Mouse (Mus musculus) stomach, embryonic 16.5 days (tissue): Measurements from ENCODE around the gene Lpcat2. TPM values are rescaled to one million over a fixed set of nuclear protein-coding genes. Genes with fewer than 3 reads are reported as not detected.

ENCODE experiments used
- ATAC-seq: fragments of 200-750 bp; cut with Nextera tagmentation; 2 replicates; pipeline ENCODE4 v1.8.0; 2017; ENCODE audit warnings: moderate number of reproducible peaks, moderate TSS enrichment; ENCODE audit not compliant: insufficient read depth, low FRiP score
- H3K27ac ChIP-seq: fragments of 300-500 bp; sonication (generic); 2 replicates; pipeline ENCODE4 v1.5.1; 2014; ENCODE audit warnings: low read length
- H3K27me3 ChIP-seq: fragments of 300-500 bp; sonication (generic); 2 replicates; pipeline ENCODE4 v1.6.1; 2014; ENCODE audit warnings: low read length, control low read depth, mixed read lengths; ENCODE audit not compliant: control insufficient read depth, insufficient read depth
- H3K36me3 ChIP-seq: fragments of 300-500 bp; sonication (generic); 2 replicates; pipeline ENCODE4 v1.6.1; 2014; ENCODE audit warnings: low read length; ENCODE audit not compliant: control insufficient read depth, insufficient read depth
- H3K4me1 ChIP-seq: fragments of 300-500 bp; sonication (generic); 2 replicates; pipeline ENCODE4 v1.6.1; 2014; ENCODE audit warnings: low read length, control low read depth, mixed read lengths; ENCODE audit not compliant: control insufficient read depth, insufficient read depth
- H3K4me2 ChIP-seq: fragments of 300-500 bp; sonication (generic); 2 replicates; pipeline ENCODE4 v1.6.1; 2014; ENCODE audit warnings: low read depth, low read length, mixed read lengths
- H3K4me3 ChIP-seq: fragments of 300-500 bp; sonication (generic); replicated peaks from 2 replicates; pipeline ENCODE4 v1.5.1; 2014; ENCODE audit warnings: mild to moderate bottlenecking, low read length
- H3K9ac ChIP-seq: fragments of 300-500 bp; sonication (generic); 2 replicates; pipeline ENCODE4 v1.6.1; 2014; ENCODE audit warnings: low read length
- H3K9me3 ChIP-seq: fragments of 300-500 bp; sonication (generic); replicated peaks from 2 replicates; pipeline ENCODE4 v1.6.1; 2016; ENCODE audit warnings: low read length, control low read depth; ENCODE audit not compliant: control insufficient read depth
- WGBS: fragments of 180-500 bp; shearing (Covaris S2); extraction: QIAGEN DNeasy Blood & Tissue Kit; methylation state at CpG from one replicate; pipeline ENCODE4 v1.1.7; 2014; 5-methylcytosine and 5-hydroxymethylcytosine counted together
- polyA plus RNA-seq: library from polyadenylated mRNA; unstranded; fragments of >200 nt; fragmentation: Nextera tagmentation; extraction: Ambion mirVana; gene quantifications from 2 replicates; pipeline ENCODE4 v1.2.1, GENCODE M21; 2015

Gene Lpcat2
- polyA plus RNA-seq, 1 experiment from 2014 or later: 12.2 TPM

DNA sequence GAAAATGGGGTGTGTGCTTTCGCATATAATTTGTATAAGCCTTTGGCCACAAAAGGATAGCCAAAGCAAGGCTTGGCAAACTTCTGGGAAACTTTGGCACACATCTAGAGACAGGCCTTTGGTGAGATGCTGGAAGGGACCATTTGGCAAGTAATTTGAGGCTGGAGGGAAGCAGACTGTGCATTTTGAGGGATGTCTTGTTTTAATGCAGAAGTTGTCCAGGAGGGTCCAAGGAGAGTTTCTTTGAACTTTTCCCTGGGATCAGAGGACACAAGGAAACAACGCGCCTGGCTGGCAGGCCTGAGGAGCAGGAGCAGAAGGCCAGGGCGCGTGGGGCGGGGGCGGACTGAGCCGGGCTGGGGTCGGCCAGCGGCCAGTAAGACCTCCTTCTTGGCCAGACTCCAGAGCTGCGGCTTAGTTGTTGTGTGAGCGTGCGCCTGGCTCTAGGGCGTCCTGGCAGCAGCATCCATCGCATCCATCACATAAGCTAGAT, 26.8 kb upstream of the Lpcat2 start:
- peak overlapping the region; percentile 95 for H3K27ac ChIP-seq
- no peaks in the 10 kb centered on the region for H3K36me3 ChIP-seq
- no peaks in the 10 kb centered on the region; the same call in 1 of the 2 replicates for H3K27me3 ChIP-seq
- peaks cover 19% of the 10 kb centered on the region for H3K4me1 ChIP-seq
- ATAC-seq: peak; percentile 65
- H3K9me3 ChIP-seq: no peaks in the 10 kb centered on the region
- 29% methylated on average over 15 of the region's 15 CpGs for WGBS
- H3K4me2 ChIP-seq: peak overlapping the region; percentile 64
- H3K4me3 ChIP-seq: peak overlapping the region; percentile 56
- H3K9ac ChIP-seq: peak overlapping the region; percentile 79

DNA sequence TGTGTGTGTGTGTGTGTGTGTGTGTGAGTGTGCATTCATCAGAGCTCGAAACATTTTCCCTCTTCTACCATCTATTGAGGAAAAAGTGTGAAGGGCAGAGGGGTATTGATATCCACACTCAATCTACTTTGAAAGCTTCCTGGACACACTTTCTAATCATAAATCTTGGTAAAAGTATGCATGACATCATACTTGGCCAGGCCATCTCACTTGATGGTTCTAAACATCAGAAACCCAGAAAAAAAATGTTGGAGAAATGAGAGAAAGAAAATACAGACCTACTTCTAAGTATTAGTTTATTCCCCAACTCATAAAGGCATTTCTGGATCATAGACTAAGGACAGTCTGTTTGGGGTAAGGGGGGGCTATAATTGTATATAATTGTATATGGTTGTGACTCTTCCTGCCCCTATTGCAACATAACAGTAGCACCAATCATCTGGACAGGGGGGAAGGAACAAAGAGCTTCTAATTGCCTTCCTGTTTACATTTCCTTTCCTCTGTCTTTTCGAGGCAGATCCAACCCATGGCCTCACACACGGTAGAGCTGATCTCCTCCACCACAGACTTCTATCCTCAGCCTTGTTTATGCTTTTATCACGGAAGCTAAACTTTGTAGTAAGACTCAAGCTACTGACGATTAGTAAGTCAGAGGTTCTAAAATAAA, 20.9 kb upstream of the Lpcat2 start:
- ATAC-seq: no peak
- Histone ChIP-seq H3K36me3 (no peaks in the 10 kb centered on the region), H3K4me2 (no peak overlapping the region), H3K9me3 (no peaks in the 10 kb centered on the region), H3K4me3 (no peak overlapping the region), H3K4me1 (no peaks in the 10 kb centered on the region), H3K27me3 (no peaks in the 10 kb centered on the region), H3K9ac (no peak overlapping the region), H3K27ac (no peak overlapping the region)
- 40% methylated on average over 5 of the region's 5 CpGs for WGBS

DNA sequence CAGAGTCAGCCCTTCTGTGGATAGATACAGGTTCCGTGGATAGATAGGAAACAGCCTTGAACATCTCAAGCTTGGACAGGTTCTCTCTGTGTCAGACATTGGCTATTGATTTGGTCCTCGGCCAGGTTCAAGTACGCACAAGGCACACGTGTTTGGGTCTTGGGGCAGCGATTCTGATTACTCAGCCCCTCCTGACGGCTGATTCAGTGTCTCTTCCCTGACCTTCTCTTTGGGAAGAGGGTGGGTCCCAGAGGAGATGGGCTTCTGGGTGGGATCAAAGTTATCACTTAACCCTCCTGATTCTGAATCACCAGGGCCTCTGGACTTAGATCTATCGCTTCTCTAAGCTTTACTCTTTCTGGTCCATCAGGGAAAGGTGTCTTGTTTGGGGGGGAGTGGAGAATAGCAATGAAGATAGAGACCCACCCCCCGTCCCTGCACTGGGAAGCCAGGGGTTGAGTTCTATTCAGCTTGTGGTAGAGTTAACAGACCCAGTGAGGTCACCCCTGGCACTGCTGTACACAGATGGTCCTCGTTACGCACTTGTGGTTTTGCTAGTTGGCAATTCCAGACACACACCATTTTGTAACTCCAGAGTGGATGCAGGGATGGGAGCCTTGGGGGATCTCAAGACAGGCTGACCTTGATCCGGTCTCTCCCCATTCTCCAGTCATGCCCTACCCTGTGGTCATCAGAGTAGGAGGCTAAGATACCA, 20.2 kb upstream of the Lpcat2 start:
- 72% methylated on average over 11 of the region's 11 CpGs for WGBS
- Histone ChIP-seq H3K9ac (no peak overlapping the region; the same call in 1 of the 2 replicates), H3K4me2 (no peak overlapping the region), H3K27me3 (no peaks in the 10 kb centered on the region), H3K27ac (no peak overlapping the region), H3K36me3 (no peaks in the 10 kb centered on the region), H3K4me1 (no peaks in the 10 kb centered on the region), H3K4me3 (no peak overlapping the region), H3K9me3 (no peaks in the 10 kb centered on the region)
- ATAC-seq: no peak

- Histone ChIP-seq H3K9me3 (no peaks in the 10 kb centered on the region), H3K4me1 (no peaks in the 10 kb centered on the region), H3K27ac (no peak overlapping the region), H3K27me3 (no peaks in the 10 kb centered on the region), H3K36me3 (no peaks in the 10 kb centered on the region), H3K4me2 (no peak overlapping the region), H3K4me3 (no peak overlapping the region), H3K9ac (no peak overlapping the region)
- no peak for ATAC-seq
- WGBS: 95% methylated on average over 11 of the region's 11 CpGs
Observed at GRCm38 (mm10) chr8:92835901-92836300, 19.2 kb upstream of the Lpcat2 start.

GRCm38 (mm10) chr8:92838616-92839015, 16.5 kb upstream of the Lpcat2 start:
- no peaks in the 10 kb centered on the region for H3K36me3 ChIP-seq
- ATAC-seq: no peak
- no peak overlapping the region for H3K4me2 ChIP-seq
- H3K9ac ChIP-seq: no peak overlapping the region
- no peaks in the 10 kb centered on the region for H3K27me3 ChIP-seq
- H3K4me3 ChIP-seq: no peak overlapping the region
- no peak overlapping the region for H3K27ac ChIP-seq
- H3K4me1 ChIP-seq: no peaks in the 10 kb centered on the region; the same call in 1 of the 2 replicates
- whole genome bisulfite sequencing: 76% methylated on average over 3 of the region's 3 CpGs
- H3K9me3 ChIP-seq: no peaks in the 10 kb centered on the region

DNA sequence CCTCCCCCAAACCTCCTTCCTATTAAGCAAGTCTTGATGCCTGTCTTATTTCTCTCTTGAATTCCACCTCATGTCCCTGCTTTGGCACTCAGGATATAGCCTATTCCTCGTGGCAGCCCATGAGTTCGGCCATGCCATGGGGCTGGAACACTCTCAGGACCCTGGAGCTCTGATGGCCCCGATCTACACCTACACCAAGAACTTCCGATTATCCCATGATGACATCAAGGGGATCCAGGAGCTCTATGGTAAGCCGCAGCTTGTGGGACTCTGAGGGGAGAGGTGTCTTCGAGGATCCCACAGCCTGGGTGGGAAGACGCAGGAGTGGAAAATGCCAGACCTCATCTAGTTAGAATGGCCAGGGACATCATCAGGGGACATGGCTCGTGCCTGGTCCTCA, 16.0 kb upstream of the Lpcat2 start:
- no peak overlapping the region for H3K9ac ChIP-seq
- H3K4me3 ChIP-seq: no peak overlapping the region
- 88% methylated on average over 8 of the region's 8 CpGs for WGBS
- no peaks in the 10 kb centered on the region for H3K36me3 ChIP-seq
- ATAC-seq: no peak
- no peak overlapping the region for H3K4me2 ChIP-seq
- H3K27ac ChIP-seq: no peak overlapping the region
- no peaks in the 10 kb centered on the region; the same call in 1 of the 2 replicates for H3K4me1 ChIP-seq
- no peaks in the 10 kb centered on the region for H3K9me3 ChIP-seq
- no peaks in the 10 kb centered on the region for H3K27me3 ChIP-seq

DNA sequence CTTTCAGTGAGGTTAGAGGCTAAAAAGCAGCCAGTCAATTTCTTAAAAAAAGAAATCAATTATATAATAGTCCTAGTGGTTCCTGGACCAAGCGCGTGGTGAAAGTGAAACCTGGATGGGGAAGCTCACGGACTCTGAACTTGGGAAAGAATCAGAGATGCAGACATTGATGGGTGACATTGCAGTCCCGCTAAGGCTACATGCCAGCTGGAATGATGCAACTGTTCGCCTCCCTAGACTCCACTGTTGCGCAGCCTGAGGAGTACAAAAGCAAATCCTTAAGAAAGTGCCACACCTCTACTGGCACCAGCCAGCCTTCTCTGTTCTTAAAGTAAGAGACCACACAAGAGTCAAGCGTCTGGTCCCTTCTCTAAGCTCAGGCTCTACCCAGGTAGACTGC, 15.3 kb upstream of the Lpcat2 start:
- Histone ChIP-seq H3K4me1 (no peaks in the 10 kb centered on the region; the same call in 1 of the 2 replicates), H3K9me3 (no peaks in the 10 kb centered on the region), H3K4me3 (no peak overlapping the region), H3K27ac (no peak overlapping the region), H3K4me2 (no peak overlapping the region), H3K9ac (no peak overlapping the region), H3K36me3 (no peaks in the 10 kb centered on the region), H3K27me3 (no peaks in the 10 kb centered on the region)
- no peak for ATAC-seq
- 89% methylated on average over 7 of the region's 7 CpGs for WGBS

DNA sequence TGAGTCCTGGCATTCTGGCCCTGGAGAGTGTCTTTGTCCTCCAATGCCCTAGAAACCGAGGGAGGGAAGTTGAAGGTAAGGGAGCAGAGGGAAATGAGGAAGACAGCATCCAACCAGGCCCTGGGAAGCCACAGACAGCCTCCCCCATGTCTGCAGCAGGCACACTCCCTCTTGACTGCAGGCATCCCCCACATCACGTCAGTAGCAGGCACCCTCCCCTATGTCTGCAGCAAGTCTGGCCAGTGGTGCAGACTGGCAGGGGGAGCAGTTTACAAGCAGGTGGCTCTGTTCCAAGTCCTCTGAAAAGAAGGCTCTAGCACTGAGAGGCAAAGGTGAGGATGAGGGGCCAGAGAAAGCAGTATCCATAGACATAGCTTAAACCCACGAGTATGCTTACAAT, 8.5 kb upstream of the Lpcat2 start:
- no peak overlapping the region for H3K27ac ChIP-seq
- H3K9ac ChIP-seq: no peak overlapping the region
- ATAC-seq: no peak
- H3K36me3 ChIP-seq: no peaks in the 10 kb centered on the region
- H3K4me2 ChIP-seq: 0 out of 2 replicates have a peak overlapping the region, but pooled peaks have one; percentile 9
- 0 out of 2 replicates have a peak overlapping the region, but pooled peaks have one; percentile 3 for H3K4me3 ChIP-seq
- H3K4me1 ChIP-seq: peaks cover 44% of the 10 kb centered on the region
- no peaks in the 10 kb centered on the region for H3K27me3 ChIP-seq
- WGBS: 27% methylated on average over 3 of the region's 3 CpGs
- H3K9me3 ChIP-seq: no peaks in the 10 kb centered on the region

DNA sequence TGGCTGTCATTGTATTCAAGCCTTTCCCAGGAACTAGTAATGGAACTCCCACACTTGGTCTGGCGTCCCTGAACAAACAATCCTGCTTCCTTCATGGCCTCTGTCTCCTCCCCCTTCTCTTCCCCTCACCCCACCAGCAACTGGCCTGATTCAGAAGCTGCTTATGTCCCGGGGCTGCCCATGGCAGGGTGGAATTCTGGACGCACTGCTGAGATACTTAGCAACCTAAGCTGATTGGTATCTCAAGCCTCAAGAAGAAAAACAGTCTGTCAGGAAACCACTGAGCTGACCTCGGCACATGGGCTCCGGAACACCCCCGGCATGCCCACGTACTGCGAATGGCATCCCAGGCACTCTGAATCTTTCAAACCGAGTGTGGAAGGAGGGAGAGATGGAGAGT, 7.8 kb upstream of the Lpcat2 start:
- peaks cover 46% of the 10 kb centered on the region for H3K4me1 ChIP-seq
- H3K9ac ChIP-seq: 0 out of 2 replicates have a peak overlapping the region, but pooled peaks have one; percentile 16
- ATAC-seq: no peak
- WGBS: 35% methylated on average over 9 of the region's 9 CpGs
- no peak overlapping the region; the same call in 1 of the 2 replicates for H3K27ac ChIP-seq
- no peaks in the 10 kb centered on the region for H3K9me3 ChIP-seq
- no peaks in the 10 kb centered on the region for H3K27me3 ChIP-seq
- 0 out of 2 replicates have a peak overlapping the region, but pooled peaks have one; percentile 9 for H3K4me2 ChIP-seq
- H3K4me3 ChIP-seq: 0 out of 2 replicates have a peak overlapping the region, but pooled peaks have one; percentile 3
- no peaks in the 10 kb centered on the region for H3K36me3 ChIP-seq
